10 mouse cellular contexts compared by ENCODE assay signal in the genomic region with DNA sequence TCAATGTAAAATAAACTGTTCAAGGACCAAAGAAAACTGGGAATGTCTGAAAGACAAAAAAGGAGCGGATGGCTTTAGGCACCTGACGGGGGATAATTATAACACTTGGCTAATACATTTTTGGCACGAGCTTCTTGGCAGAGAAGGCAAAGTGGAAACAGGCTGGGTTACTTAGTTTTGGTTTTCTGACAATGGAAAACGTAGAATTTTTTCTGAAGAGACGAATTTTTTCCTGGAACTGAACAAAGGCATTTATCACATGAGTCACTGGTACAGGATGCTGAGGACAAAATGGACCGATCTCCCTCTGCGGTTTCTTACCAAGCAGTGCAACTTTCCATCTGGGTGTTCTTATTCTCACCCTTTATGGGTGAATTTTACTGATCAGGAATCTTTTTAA.
DNase-seq lines count a peak whose midpoint lies in the region; ATAC-seq and TF ChIP-seq lines count a peak whose summit lies in the region.
"Had no signal": no experiment of that assay in that cellular context is flagged by ENCODE, and none has a peak within 500 bp of the region (broad histone marks: within the 10 kb centered on the region; RNA-seq: fewer than 3 reads in every experiment).

No protein-coding gene starts in this region.

- TF ChIP-seq POLR2A in embryonic fibroblast, embryonic 13.5 days (IDR thresholded peaks at IDR 0.05; ENCODE audit: low read depth, low read length): no peak

- H3K27me3 ChIP-seq in forebrain, embryonic 14.5 days (replicated peaks; ENCODE audit: control insufficient read depth, insufficient read depth, low read length): no peaks in the 10 kb centered on the region
- H3K27me3 ChIP-seq in forebrain, embryonic 10.5 days (ENCODE audit: poor library complexity, severe bottlenecking): no peaks in the 10 kb centered on the region
- H3K27me3 ChIP-seq: intestine, embryonic 15.5 days; megakaryocyte, embryonic 14.5 days had no signal

- no peaks in the 10 kb centered on the region for H3K4me1 ChIP-seq in forebrain, embryonic 14.5 days (ENCODE audit: control insufficient read depth, insufficient read depth, low read length)
- H3K4me1 ChIP-seq in forebrain, embryonic 10.5 days: no peaks in the 10 kb centered on the region
- H3K4me1 ChIP-seq in embryonic fibroblast, embryonic 13.5 days (ENCODE audit: control insufficient read depth, insufficient read depth, low read length): peaks cover 7% of the 10 kb centered on the region
- H3K4me1 ChIP-seq: intestine, embryonic 15.5 days; megakaryocyte, embryonic 14.5 days had no signal

- no peaks in the 10 kb centered on the region for H3K9me3 ChIP-seq in forebrain, embryonic 14.5 days (replicated peaks; ENCODE audit: control insufficient read depth, low read length)
- no peaks in the 10 kb centered on the region for H3K9me3 ChIP-seq in forebrain, embryonic 10.5 days
- H3K9me3 ChIP-seq: intestine, embryonic 15.5 days; megakaryocyte, embryonic 14.5 days had no signal

- TF ChIP-seq CTCF in layer of hippocampus, adult 2 months (conservative IDR thresholded peaks at IDR 0.05): no peak
- no peak for TF ChIP-seq CTCF in embryonic fibroblast, embryonic 13.5 days (IDR thresholded peaks at IDR 0.05; ENCODE audit: borderline replicate concordance, insufficient read depth, low read length)

- H3K36me3 ChIP-seq in forebrain, embryonic 14.5 days (ENCODE audit: control insufficient read depth, insufficient read depth, low read length): no peaks in the 10 kb centered on the region
- H3K36me3 ChIP-seq in forebrain, embryonic 10.5 days (replicated peaks): no peaks in the 10 kb centered on the region
- H3K36me3 ChIP-seq: intestine, embryonic 15.5 days had no signal

- peak; percentile 26 for DNase-seq in forebrain, embryonic 14.5 days (ENCODE audit: low spot score)
- no peak for DNase-seq in forebrain, embryonic 10.5 days (ENCODE audit: extremely low spot score, low spot score)
- DNase-seq in layer of hippocampus, adult 2 months (ENCODE audit: low spot score in 2 of 2): peak; percentile 9 to 32
- DNase-seq in layer of hippocampus, adult 11-12 months (ENCODE audit: low spot score): no peak
- peak; percentile 26 for DNase-seq in kidney, postnatal 10 days
- no peak for DNase-seq in spleen, adult 12 weeks (ENCODE audit: low spot score)

- H3K9ac ChIP-seq in forebrain, embryonic 14.5 days (ENCODE audit: low read length): no peak overlapping the region
- H3K9ac ChIP-seq: intestine, embryonic 15.5 days; liver, embryonic 14.5 days had no signal

- H3K4me2 ChIP-seq in forebrain, embryonic 14.5 days (ENCODE audit: low read length): no peak overlapping the region
- H3K4me2 ChIP-seq: intestine, embryonic 15.5 days had no signal

- WGBS in forebrain, embryonic 14.5 days: 77% methylated on average over 7 of the region's 7 CpGs
- WGBS in forebrain, embryonic 10.5 days: 85% methylated on average over 7 of the region's 7 CpGs

- H3K27ac ChIP-seq in forebrain, embryonic 14.5 days (ENCODE audit: low read depth, low read length): no peak overlapping the region
- H3K27ac ChIP-seq in forebrain, embryonic 10.5 days: no peak overlapping the region
- H3K27ac ChIP-seq in layer of hippocampus, adult 2 months: peak overlapping the region; percentile 40; the same call in 1 of the 2 replicates
- H3K27ac ChIP-seq in embryonic fibroblast, embryonic 13.5 days (ENCODE audit: insufficient read depth, low read length): peak overlapping the region; percentile 80
- H3K27ac ChIP-seq: intestine, embryonic 15.5 days; liver, embryonic 14.5 days had no signal

- ATAC-seq in forebrain, embryonic 14.5 days: no peak
- ATAC-seq: intestine, embryonic 15.5 days had no signal

- no peak overlapping the region for H3K4me3 ChIP-seq in forebrain, embryonic 14.5 days (ENCODE audit: low read depth, low read length)
- H3K4me3 ChIP-seq in forebrain, embryonic 10.5 days: no peak overlapping the region
- no peak overlapping the region for H3K4me3 ChIP-seq in layer of hippocampus, adult 2 months
- H3K4me3 ChIP-seq in embryonic fibroblast, embryonic 13.5 days (ENCODE audit: insufficient read depth, low read length): no peak overlapping the region
- H3K4me3 ChIP-seq: intestine, embryonic 15.5 days; megakaryocyte, embryonic 14.5 days had no signal

Comparison
In these comparisons a context has a peak if more than half of its experiments do, and no peak if none do; other contexts are left out.
1. DNase-seq: peak in forebrain, embryonic 14.5 days (single experiment), layer of hippocampus, adult 2 months (2 of 2) and kidney, postnatal 10 days (single experiment); none in forebrain, embryonic 10.5 days (single experiment), layer of hippocampus, adult 11-12 months (single experiment) and spleen, adult 12 weeks (single experiment).
2. H3K27ac ChIP-seq: peak in layer of hippocampus, adult 2 months (single experiment) and embryonic fibroblast, embryonic 13.5 days (single experiment); none in forebrain, embryonic 14.5 days (single experiment) and forebrain, embryonic 10.5 days (single experiment).